Mouse (Mus musculus): ENCODE results near the gene Ficd.

GRCm38 (mm10) chr5:113734376-113734775, 1.2 kb upstream of the Ficd start:
- no peak for TF ChIP-seq TAL1 (conservative IDR thresholded peaks at IDR 0.05; ENCODE audit: low read depth, low read length)
- TF ChIP-seq CTCF (IDR thresholded peaks at IDR 0.05; ENCODE audit: low read depth, low read length) = no peak
- TF ChIP-seq GATA1 (IDR thresholded peaks at IDR 0.05; ENCODE audit: borderline replicate concordance, low read length) = no peak
- no peak for TF ChIP-seq POLR2AphosphoS5 (IDR thresholded peaks at IDR 0.05; ENCODE audit: insufficient replicate concordance, low read depth, low read length)

All from G1E (cell line).